Mouse (Mus musculus): ENCODE results near the gene Ralgds.

Gene Ralgds

GRCm38 (mm10) chr2:28512798-28513401 lies at the start of gene Ralgds:
TSS of gene Ralgds (plus strand) at chr2:28513125.
- peak; percentile 89 for DNase-seq

- DNase-seq, result peak; percentile 63
Observed at GRCm38 (mm10) chr2:28463919-28464318, 49.0 kb upstream of the Ralgds start.

DNA sequence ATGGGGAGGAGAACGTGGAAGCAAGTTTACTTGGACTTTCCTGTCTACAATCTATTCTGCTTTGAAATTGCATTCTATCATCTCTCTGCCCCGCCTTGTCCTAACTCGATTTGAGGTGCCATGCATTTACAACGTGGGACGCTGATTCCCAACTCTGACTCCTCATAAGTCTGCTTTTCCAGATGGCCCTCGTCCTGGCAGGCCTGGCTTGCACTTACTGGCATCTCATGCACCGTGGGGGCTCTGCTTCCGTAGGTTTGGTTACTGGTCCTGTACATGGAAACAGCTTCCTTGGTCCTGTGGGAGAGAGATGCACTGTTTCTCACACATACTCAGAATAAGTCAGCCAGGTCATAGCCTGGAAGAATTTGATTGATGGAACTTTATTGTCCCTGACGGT lies 48.0 kb upstream of the Ralgds start:
- no peak for DNase-seq

DNA sequence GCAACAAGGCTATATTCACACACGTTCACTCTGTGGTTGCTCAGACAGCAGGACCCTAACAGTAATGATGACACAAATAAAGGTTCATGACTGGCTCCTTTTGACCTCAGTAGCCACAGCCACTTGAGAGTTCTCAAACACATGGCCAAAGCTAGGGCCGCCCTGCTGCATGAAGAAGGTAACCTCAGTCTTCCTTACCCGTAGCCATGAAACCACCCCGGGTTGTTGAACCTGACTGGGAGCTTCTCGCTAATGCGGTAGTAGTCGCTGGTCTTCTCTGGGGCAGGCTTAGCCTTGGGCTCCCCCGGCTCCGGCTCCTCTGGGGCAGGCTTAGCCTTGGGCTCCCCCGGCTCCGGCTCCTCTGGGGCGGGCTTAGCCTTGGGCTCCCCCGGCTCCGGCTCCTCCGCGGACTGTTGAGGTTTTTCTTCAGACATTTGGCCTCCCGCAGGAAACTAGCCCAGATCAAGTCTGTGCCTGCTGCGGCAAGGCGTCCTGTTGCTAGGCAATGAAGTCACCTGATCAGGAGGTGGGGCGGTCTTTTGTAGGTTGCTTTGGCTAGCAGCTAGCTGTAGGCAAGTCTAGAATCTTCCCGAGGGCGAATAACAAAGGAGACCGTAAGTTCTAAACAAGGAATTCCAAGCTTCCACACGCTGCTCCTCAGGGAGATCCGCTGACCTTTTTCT lies 46.9 kb upstream of the Ralgds start, which contains the start of gene 1700007K13Rik:
Gene 1700007K13Rik, minus strand, starts transcription at position 497 of the 683 bp plus-strand sequence.
- DNase-seq, result peak; percentile 81

GRCm38 (mm10) chr2:28467860-28468485 lies 45.0 kb upstream of the Ralgds start, which contains the start of gene Mrps2:
TSS of gene Mrps2 (plus strand) at chr2:28468066.
- peak; percentile 86 for DNase-seq

GRCm38 (mm10) chr2:28468486-28469225 lies 44.3 kb upstream of the Ralgds start:
- peak; percentile 35 for DNase-seq

GRCm38 (mm10) chr2:28469461-28469860 lies 43.5 kb upstream of the Ralgds start:
- no peak for DNase-seq

- no peak for DNase-seq
Observed at GRCm38 (mm10) chr2:28470591-28470990, 42.3 kb upstream of the Ralgds start.

DNA sequence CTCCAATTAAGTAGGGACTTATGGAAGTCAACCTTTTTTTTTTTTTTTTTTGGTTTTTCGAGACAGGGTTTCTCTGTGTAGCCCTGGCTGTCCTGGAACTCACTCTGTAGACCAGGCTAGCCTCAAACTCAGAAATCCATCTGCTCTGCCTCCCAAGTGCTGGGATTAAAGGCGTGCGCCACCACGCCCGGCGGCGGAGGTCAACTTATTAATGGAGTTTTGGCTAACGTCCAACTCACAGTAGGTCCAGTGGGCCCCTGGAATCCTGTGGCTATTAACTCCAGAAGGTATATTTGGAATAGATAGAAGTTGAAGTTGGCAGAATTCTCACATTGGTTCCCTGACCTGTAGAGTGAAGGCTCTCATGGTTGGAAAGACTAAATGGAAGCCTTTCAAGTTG lies 40.9 kb upstream of the Ralgds start:
- DNase-seq, result peak; percentile 5

- peak; percentile 0 for DNase-seq
Observed at GRCm38 (mm10) chr2:28477993-28478392, 34.9 kb upstream of the Ralgds start.

- DNase-seq, result peak; percentile 2
Observed at GRCm38 (mm10) chr2:28479208-28480204, 33.4 kb upstream of the Ralgds start.

DNA sequence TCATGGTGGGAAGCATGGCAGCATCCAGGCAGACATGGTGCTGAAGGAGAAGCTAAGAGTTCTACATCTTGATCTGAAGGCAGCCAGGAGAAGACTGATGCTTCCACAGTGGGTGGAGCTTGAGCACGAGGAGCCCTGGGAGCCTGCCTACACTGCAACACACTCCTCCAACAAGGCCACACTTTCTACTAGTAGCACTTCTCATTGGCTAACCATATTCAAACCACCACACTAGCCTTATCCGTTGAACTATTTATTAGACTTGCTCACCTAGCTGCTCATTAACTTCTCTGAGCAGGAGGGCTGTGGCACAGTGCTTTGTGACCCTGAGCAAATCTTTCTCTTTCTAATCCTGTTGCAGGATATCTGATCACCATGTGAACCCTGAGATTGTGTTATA lies 29.1 kb upstream of the Ralgds start:
- DNase-seq, result no peak

GRCm38 (mm10) chr2:28494521-28494920 lies 18.4 kb upstream of the Ralgds start:
- peak; percentile 1 for DNase-seq

- peak; percentile 1 for DNase-seq
Observed at GRCm38 (mm10) chr2:28495207-28495756, 17.6 kb upstream of the Ralgds start.

GRCm38 (mm10) chr2:28495801-28496595 lies 16.9 kb upstream of the Ralgds start:
- peak; percentile 1 for DNase-seq

GRCm38 (mm10) chr2:28496671-28497070 lies 16.3 kb upstream of the Ralgds start, which contains the start of gene Gbgt1:
TSS of gene Gbgt1 (plus strand) at chr2:28496891.
- DNase-seq, result peak; percentile 4

DNA sequence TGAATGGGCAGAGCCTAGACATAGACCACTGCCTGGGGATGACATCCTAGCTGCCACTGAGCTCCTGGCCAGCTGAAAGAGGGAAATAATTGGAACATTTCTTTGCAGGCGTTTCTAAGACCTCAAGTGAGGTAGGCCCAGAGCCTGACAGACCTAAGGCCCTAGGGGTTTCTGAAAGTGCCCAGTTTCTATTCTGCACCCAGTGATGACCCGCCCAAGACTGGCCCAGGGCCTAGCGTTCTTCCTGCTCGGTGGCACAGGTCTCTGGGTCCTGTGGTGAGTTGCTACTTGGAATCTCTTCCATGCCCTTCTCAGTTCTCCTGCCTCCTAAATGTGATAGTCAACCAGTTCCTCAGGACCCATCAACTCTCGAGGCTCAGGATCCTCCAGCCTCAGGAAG lies 15.4 kb upstream of the Ralgds start:
- DNase-seq, result peak; percentile 0

GRCm38 (mm10) chr2:28498431-28498830 lies 14.5 kb upstream of the Ralgds start:
- DNase-seq, result peak; percentile 0

DNA sequence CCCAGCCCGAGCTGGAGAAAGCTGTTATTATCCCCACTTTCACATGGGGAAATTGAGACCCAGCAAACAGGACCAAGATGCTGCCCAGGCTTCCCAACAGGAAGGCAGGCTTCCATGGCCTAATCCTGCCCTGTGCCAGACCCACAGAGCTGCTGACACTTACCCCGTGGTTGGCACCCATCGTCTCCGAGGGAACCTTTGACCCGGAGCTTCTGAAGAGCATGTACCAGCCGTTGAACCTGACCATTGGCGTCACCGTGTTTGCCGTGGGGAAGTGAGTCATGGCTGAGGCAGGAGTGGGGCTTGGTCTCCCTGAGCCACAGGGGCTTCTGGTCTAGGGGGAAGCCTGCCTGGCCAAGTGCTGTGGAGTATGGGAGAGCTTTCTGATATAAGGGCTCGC lies 9.9 kb upstream of the Ralgds start:
- DNase-seq, result peak; percentile 1

GRCm38 (mm10) chr2:28504676-28505075 lies 8.2 kb upstream of the Ralgds start:
- DNase-seq, result no peak

- DNase-seq, result no peak
Observed at GRCm38 (mm10) chr2:28505795-28506194, 7.1 kb upstream of the Ralgds start, which contains the start of gene Gm10134. TSS of gene Gm10134 (plus strand) at chr2:28506095.
